Mouse (Mus musculus) testis, adult 2 months (tissue): Measurements from ENCODE around the gene Csrnp3. TPM values are rescaled to one million over a fixed set of nuclear protein-coding genes. Genes with fewer than 3 reads are reported as not detected.
"Not testable (repeated sequence)": the region's sequence is repeated elsewhere in the genome, so short reads cannot be mapped to it uniquely, and the experiment has no call there.

Experiments
- H3K27ac ChIP-seq: fragments of 200-500 bp; 2 replicates; pipeline ENCODE4 v1.5.1; 2012; ENCODE audit warnings: low read depth, low read length; ENCODE audit not compliant: control insufficient read depth, insufficient read depth
- H3K27me3 ChIP-seq: fragments of 200-500 bp; 2 replicates; pipeline ENCODE4 v1.6.1; 2012; ENCODE audit warnings: mild to moderate bottlenecking, low read length, moderate library complexity; ENCODE audit not compliant: control insufficient read depth, insufficient read depth
- H3K36me3 ChIP-seq: fragments of 200-500 bp; 2 replicates; pipeline ENCODE4 v1.6.1; 2012; ENCODE audit warnings: mild to moderate bottlenecking, low read length; ENCODE audit not compliant: control insufficient read depth, insufficient read depth
- H3K4me1 ChIP-seq: fragments of 200-500 bp; 2 replicates; pipeline ENCODE4 v1.6.1; 2012; ENCODE audit warnings: low read length; ENCODE audit not compliant: control insufficient read depth, insufficient read depth
- H3K4me3 ChIP-seq: fragments of 200-500 bp; 2 replicates; pipeline ENCODE4 v1.5.1; 2012; ENCODE audit warnings: low read depth, mild to moderate bottlenecking, low read length, moderate library complexity, mixed read lengths; ENCODE audit not compliant: control insufficient read depth
- CTCF ChIP-seq: fragments of 200-500 bp; IDR thresholded peaks from 2 replicates; pipeline ENCODE4 v1.5.1; 2012; ENCODE audit warnings: low read depth, mild to moderate bottlenecking, inconsistent platforms, low read length, moderate library complexity; ENCODE audit not compliant: control insufficient read depth, insufficient read depth, insufficient replicate concordance
- POLR2A ChIP-seq: fragments of 200-500 bp; IDR thresholded peaks from 2 replicates; pipeline ENCODE4 v1.6.1; 2012; ENCODE audit warnings: low read depth, mild to moderate bottlenecking, inconsistent platforms, low read length, moderate library complexity; ENCODE audit not compliant: control insufficient read depth
- polyA plus RNA-seq: library from polyadenylated mRNA; depleted of rRNA; stranded (reverse); fragments of >200 nt; gene quantifications from 2 replicates; pipeline ENCODE4 v1.2.3, GENCODE M21; 2012

Gene Csrnp3
- polyA plus RNA-seq, 1 experiment: 9.4 TPM

- Histone ChIP-seq H3K27ac (no peak overlapping the region), H3K4me3 (no peak overlapping the region), H3K4me1 (no peaks in the 10 kb centered on the region; the same call in 1 of the 2 replicates), H3K36me3 (no peaks in the 10 kb centered on the region), H3K27me3 (no peaks in the 10 kb centered on the region)
- no peak for TF ChIP-seq POLR2A
- TF ChIP-seq CTCF: no peak
These were observed 2.0 kb downstream of the Csrnp3 start for GRCm38 (mm10) chr2:65847463-65848110.

- Histone ChIP-seq H3K4me3 (no peak overlapping the region), H3K27me3 (no peaks in the 10 kb centered on the region)
These were observed 3.1 kb downstream of the Csrnp3 start for GRCm38 (mm10) chr2:65848706-65849105.

GRCm38 (mm10) chr2:65850282-65850681 lies 4.7 kb downstream of the Csrnp3 start:
- not testable (repeated sequence) for H3K4me3 ChIP-seq, H3K27ac ChIP-seq, H3K36me3 ChIP-seq, H3K4me1 ChIP-seq, H3K27me3 ChIP-seq

More at GRCm38 (mm10) chr2:65848706-65849105, 3.1 kb downstream of the Csrnp3 start:
- no peak overlapping the region for H3K27ac ChIP-seq
- TF ChIP-seq POLR2A: no peak
- no peak for TF ChIP-seq CTCF
- H3K36me3 ChIP-seq: no peaks in the 10 kb centered on the region
- H3K4me1 ChIP-seq: no peaks in the 10 kb centered on the region; the same call in 1 of the 2 replicates

GRCm38 (mm10) chr2:65856791-65857190 lies 11.2 kb downstream of the Csrnp3 start:
- Histone ChIP-seq H3K4me1 (no peaks in the 10 kb centered on the region), H3K27ac (no peak overlapping the region), H3K36me3 (no peaks in the 10 kb centered on the region), H3K4me3 (no peak overlapping the region), H3K27me3 (no peaks in the 10 kb centered on the region)
- TF ChIP-seq CTCF (no peak), POLR2A (no peak)

- Histone ChIP-seq H3K4me3 (no peak overlapping the region), H3K27me3 (no peaks in the 10 kb centered on the region), H3K36me3 (no peaks in the 10 kb centered on the region), H3K27ac (no peak overlapping the region), H3K4me1 (no peaks in the 10 kb centered on the region)
- TF ChIP-seq POLR2A: no peak
- TF ChIP-seq CTCF: no peak
These were observed 14.5 kb downstream of the Csrnp3 start for GRCm38 (mm10) chr2:65859767-65860727.

GRCm38 (mm10) chr2:65864778-65865339 lies 19.3 kb downstream of the Csrnp3 start:
- Histone ChIP-seq H3K27ac (no peak overlapping the region), H3K4me3 (no peak overlapping the region), H3K36me3 (no peaks in the 10 kb centered on the region), H3K27me3 (no peaks in the 10 kb centered on the region), H3K4me1 (no peaks in the 10 kb centered on the region)
- TF ChIP-seq CTCF (no peak), POLR2A (no peak)

- H3K36me3 ChIP-seq: no peaks in the 10 kb centered on the region
- TF ChIP-seq POLR2A (no peak), CTCF (no peak)
- no peak overlapping the region for H3K27ac ChIP-seq
- H3K27me3 ChIP-seq: 0 out of 2 replicates have a peak, but pooled peaks cover 3% of the 10 kb centered on the region
- no peak overlapping the region for H3K4me3 ChIP-seq
- 0 out of 2 replicates have a peak, but pooled peaks cover 3% of the 10 kb centered on the region for H3K4me1 ChIP-seq
These were observed 25.5 kb downstream of the Csrnp3 start for GRCm38 (mm10) chr2:65870919-65871582.
